Mouse (Mus musculus) left cerebral cortex, adult 8-10 months (tissue): ENCODE results near the gene Sppl2a. TPM values are rescaled to one million over a fixed set of nuclear protein-coding genes. Genes with fewer than 3 reads are reported as not detected.
"Not testable (repeated sequence)": the region's sequence is repeated elsewhere in the genome, so short reads cannot be mapped to it uniquely, and the experiment has no call there.

ENCODE experiments used
- DNase-seq, 2 experiments: peaks; one replicate each; pipeline ENCODE4 v3.0.0; 2022; ENCODE audit warnings: low spot score in 2 of 2
- microRNA-seq, 2 experiments: library from miRNA; unstranded; fragments of <30 nt; microRNA quantifications; one replicate each; pipeline ENCODE4 v1.2.0; 2022
- total RNA-seq, 4 experiments: library from RNA; stranded (reverse); gene quantifications; 2 replicates each; pipeline ENCODE4 v1.2.4; 2022

The Sppl2a gene
- total RNA-seq, 4 experiments from 2014 or later, result 25.7 to 31.8 (median 26.8) TPM

- no peak for DNase-seq
Measured at GRCm38 (mm10) chr2:126896941-126897340, 36.1 kb downstream of the Sppl2a start.

- DNase-seq, result no peak
Measured at GRCm38 (mm10) chr2:126894245-126894644, 38.8 kb downstream of the Sppl2a start.

- DNase-seq, result no peak
Measured at GRCm38 (mm10) chr2:126892316-126892715, 40.7 kb downstream of the Sppl2a start.

- DNase-seq, result no peak
Measured at GRCm38 (mm10) chr2:126891743-126892142, 41.3 kb downstream of the Sppl2a start.

- DNase-seq, result no peak
Measured at GRCm38 (mm10) chr2:126887141-126887540, 45.9 kb downstream of the Sppl2a start.

GRCm38 (mm10) chr2:126885871-126886270, 47.2 kb downstream of the Sppl2a start:
- no peak for DNase-seq

DNA sequence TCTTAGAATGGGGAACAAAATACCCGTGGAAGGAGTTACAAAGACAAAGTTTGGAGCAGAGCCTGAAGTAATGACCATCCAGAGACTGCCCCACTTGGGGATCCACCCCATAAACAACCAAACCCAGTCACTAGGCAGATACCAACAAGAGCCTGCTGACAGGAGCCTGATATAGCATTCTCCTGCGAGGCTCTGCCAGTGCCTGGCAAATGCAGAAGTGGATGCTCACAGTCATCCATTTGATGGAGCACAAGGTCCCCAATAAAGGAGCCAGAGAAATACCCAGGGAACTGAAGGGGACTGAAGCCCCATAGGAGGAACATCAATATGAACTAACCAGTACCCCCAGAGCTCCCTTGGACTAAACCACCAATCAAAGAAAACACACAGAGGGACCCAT, 50.3 kb downstream of the Sppl2a start:
- DNase-seq, result not testable (repeated sequence)

DNA sequence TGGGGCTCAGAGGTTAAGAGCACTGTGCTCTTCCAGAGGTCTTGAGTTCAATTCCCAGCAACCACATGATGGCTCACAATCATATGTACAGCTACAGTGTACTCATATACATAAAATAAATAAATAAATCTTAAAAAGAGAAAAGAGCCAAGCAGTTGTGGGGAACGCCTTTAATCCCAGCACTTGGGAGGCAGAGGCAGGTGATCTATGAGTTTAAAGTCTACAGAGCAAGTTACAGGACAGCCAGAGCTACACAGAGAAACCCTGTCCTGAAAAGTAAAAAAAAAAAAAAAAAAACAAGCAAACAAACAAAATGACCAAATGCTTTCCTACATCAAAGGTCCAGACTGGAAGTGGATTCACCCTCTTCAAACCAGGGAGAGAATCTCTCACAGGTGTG, 55.0 kb downstream of the Sppl2a start:
- DNase-seq, result no peak

- peak; percentile 82 to 90 for DNase-seq
Measured at GRCm38 (mm10) chr2:126875871-126876796, 56.9 kb downstream of the Sppl2a start, which contains the start of gene Trpm7. Gene Trpm7, minus strand, starts transcription at chr2:126876230.

GRCm38 (mm10) chr2:126875516-126875835, 57.6 kb downstream of the Sppl2a start:
- peak; percentile 12 to 15 for DNase-seq

DNA sequence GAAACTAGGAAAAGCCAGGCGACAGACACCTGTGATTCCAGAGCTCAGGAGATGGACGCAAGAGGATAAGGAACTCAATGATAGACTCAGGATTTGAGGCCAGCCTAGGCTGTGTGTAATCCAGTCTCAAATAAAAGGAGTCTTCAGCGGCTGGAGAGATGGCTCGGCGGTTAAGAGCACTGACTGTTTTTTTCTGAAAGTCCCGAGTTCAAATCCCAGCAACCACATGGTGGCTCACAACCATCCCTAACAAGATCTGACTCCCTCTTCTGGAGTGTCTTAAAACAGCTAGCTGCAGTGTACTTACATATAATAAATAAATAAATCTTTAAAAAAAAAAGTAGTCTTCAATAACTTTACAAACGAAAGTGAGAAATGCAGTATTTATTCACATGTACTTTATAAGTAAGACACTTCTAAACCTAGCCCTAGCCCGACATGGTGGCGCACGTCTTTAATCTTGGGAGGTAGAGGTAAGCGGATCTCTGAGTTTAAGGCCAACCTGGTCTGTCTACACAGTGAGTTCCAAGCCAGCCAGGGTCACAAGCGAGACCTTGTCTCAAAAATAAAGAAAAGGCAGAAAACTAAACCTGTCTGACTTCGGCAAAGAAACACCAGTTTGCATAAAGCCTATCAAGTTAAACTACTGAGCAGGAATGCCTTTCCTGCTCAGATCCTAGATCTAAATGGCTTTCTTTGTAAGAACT, 58.1 kb downstream of the Sppl2a start:
- DNase-seq, result no peak

GRCm38 (mm10) chr2:126866301-126866700, 66.7 kb downstream of the Sppl2a start:
- DNase-seq, result no peak

GRCm38 (mm10) chr2:126865501-126866199, 67.4 kb downstream of the Sppl2a start:
- DNase-seq, result no peak

DNA sequence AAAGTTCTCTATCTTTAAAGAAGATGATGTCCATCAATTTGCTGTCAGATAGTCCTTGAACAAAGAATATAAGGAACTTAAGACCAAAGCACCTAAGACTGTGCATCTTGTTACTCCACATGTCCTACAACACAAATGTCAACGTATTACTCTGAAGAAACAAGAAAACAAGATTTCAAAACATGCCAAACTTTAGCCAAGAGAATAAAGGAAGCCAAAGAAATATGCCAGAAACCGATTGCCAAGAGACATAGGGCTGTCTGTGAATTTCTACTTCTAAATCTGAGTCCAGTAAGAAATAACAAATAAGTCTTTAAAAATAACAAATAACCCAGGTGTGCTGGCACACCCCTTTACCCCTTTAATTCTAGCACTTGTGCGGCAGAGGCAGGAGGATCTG, 68.0 kb downstream of the Sppl2a start:
- no peak for DNase-seq

DNA sequence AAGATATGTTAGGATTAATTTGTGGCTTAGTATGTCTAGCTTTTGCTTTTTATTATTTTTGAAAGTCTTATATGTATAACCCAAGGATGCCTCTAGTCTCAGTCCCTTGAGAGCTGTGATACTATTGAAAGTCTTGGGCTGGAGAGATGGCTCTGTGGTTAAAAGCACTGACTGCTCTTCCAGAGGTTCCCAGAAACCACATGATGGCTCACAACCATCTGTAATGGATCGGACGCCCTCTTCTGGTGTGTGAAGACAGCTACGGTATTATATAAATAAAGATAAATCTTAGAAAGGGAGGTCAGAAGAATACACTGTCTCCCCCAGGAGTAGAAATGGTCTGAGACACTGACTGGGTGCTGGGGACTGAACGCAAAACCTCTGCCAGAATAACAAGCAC, 88.3 kb downstream of the Sppl2a start:
- no peak for DNase-seq

Small RNAs within 50 kb of the gene (microRNA-seq; reads per million reads assigned to microRNA genes)
- gene Mir3473g, result 1.5 to 2.0 reads per million in 2 experiments

Other genes starting within 250 kb of the Sppl2a start
- gene Usp8, start 225.9 kb downstream of the Sppl2a start, total RNA-seq, result 10 to 100 TPM; 48.5 to 50.3 (median 49.7) TPM
- gene Usp50, start 149.8 kb downstream of the Sppl2a start, total RNA-seq, result 1 to 10 TPM in 1 of 4 experiments, under 1 TPM in 2, not detected in 1; 0.40 to 1.1 (median 0.68) TPM
- 10 to 100 TPM; 34.5 to 41.1 (median 37.3) TPM for gene Trpm7, start 57.0 kb downstream of the Sppl2a start, total RNA-seq
- gene Ap4e1, start 75.5 kb upstream of the Sppl2a start, total RNA-seq, result 10 to 100 TPM; 11.6 to 12.2 (median 11.8) TPM
- gene Blvra, start 137.4 kb upstream of the Sppl2a start, total RNA-seq, result 10 to 100 TPM; 26.2 to 32.0 (median 29.1) TPM
- gene Ncaph, start 200.7 kb upstream of the Sppl2a start, total RNA-seq, result 1 to 10 TPM; 1.6 to 3.5 (median 3.1) TPM
- gene Itpripl1, start 210.2 kb upstream of the Sppl2a start, total RNA-seq, result 1 to 10 TPM; 1.9 to 5.1 (median 3.6) TPM